Mouse (Mus musculus): Measurements from ENCODE around the gene Zfp239. TPM values are rescaled to one million over a fixed set of nuclear protein-coding genes. Genes with fewer than 3 reads are reported as not detected.
"Not testable (repeated sequence)": the region's sequence is repeated elsewhere in the genome, so short reads cannot be mapped to it uniquely, and the experiment has no call there.

Zfp239 gene
- polyA plus RNA-seq, 1 experiment from 2014 or later: 9.9 TPM

- Histone ChIP-seq H3K36me3 (no peaks in the 10 kb centered on the region), H3K9me3 (no peaks in the 10 kb centered on the region), H3K27me3 (ENCODE audit: insufficient read depth, poor library complexity, severe bottlenecking) (no peaks in the 10 kb centered on the region), H3K4me1 (replicated peaks) (peaks cover under 1% of the 10 kb centered on the region; the same call in 1 of the 2 replicates), H3K27ac (no peak overlapping the region), H3K4me3 (no peak overlapping the region)
- 90% methylated on average over 1 of the region's 1 CpGs for WGBS
- DNase-seq (ENCODE audit: low spot score): no peak
These were observed 3.9 kb upstream of the Zfp239 start for GRCm38 (mm10) chr6:117857990-117858389.

DNA sequence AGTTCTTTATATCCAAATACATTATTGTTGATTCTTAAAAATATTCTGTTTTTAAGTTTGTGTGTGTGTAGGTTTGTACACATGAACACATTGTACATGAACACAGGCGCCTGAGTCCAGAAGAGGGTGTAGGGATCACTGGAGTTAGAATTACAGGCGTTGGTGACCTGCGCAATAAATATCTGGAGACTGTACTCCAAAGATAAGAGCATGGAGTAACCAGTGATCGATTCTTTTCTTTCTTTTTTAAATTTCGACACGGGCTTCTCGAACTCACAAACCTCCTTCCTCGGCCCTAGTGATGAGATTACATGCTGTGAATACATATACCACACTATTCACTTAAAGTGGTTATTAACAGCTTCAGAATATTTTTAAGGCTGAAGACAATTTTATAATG, 565 bp downstream of the Zfp239 start:
- no peaks in the 10 kb centered on the region for H3K27me3 ChIP-seq (ENCODE audit: insufficient read depth, poor library complexity, severe bottlenecking)
- peak overlapping the region; percentile 88 for H3K27ac ChIP-seq
- H3K4me1 ChIP-seq (replicated peaks): peaks cover 8% of the 10 kb centered on the region
- H3K4me3 ChIP-seq: peak overlapping the region; percentile 71
- H3K36me3 ChIP-seq: no peaks in the 10 kb centered on the region
- 79% methylated on average over 8 of the region's 8 CpGs for WGBS
- DNase-seq (ENCODE audit: low spot score): no peak
- H3K9me3 ChIP-seq: no peaks in the 10 kb centered on the region

DNA sequence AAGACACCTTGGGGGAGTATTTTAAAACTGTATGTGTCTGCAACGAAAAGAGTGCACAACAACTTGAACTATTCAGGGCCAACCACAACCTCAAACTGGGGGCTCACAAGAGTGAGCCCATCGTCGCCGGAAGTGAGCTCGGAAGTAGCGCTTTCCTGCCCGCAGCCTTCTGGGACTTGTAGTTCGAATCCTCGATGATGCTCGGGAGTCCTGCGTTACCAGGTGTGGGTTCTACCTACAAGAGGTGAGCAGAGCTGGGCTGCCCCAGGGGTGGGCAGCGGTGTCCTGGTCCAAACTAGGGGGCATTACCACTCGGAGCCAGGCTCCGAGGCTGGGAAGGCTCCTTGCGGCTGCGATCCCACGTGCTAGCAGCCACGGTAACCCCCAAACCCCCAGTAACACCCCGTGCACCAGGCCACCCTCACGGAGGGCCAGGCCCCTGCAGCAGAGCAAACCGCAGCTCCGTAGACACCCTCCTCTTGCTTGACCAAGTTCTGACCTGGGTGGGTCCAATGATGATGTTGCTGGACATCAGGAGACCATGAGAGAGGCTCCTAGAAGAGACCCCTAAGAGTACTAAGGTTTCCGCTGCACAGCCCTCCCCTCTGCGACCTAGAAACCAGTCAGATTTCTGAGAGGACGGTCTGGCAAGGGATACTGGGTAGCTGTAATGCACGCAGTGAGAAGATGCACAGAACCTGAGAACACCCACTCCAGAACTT, 1.2 kb downstream of the Zfp239 start:
- H3K36me3 ChIP-seq: no peaks in the 10 kb centered on the region
- DNase-seq (ENCODE audit: low spot score): peak; percentile 70
- H3K4me3 ChIP-seq: peak overlapping the region; percentile 71
- 5% methylated on average over 26 of the region's 26 CpGs for WGBS
- H3K4me1 ChIP-seq (replicated peaks): peaks cover 8% of the 10 kb centered on the region
- H3K9me3 ChIP-seq: no peaks in the 10 kb centered on the region
- no peaks in the 10 kb centered on the region for H3K27me3 ChIP-seq (ENCODE audit: insufficient read depth, poor library complexity, severe bottlenecking)
- H3K27ac ChIP-seq: peak overlapping the region; percentile 88

DNA sequence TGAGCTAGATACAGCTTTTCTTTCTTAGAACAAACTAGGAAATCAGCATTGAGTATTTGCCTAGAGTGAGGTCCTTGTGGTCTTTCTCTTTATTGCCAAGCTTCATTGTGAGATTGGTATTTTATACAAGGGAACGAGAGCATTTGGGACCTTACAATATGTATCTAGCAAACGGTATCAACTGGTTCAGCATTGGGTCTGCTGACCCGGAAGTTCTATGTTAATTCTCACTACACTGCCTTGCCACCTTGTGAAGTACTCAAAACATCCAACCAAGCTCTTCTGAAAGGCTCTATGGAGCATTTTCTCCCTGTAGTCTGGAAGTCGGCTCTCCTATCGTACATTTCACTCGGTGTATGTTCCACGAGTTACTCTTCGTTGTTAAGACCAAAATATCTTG, 1.9 kb downstream of the Zfp239 start:
- Histone ChIP-seq H3K4me1 (replicated peaks) (peaks cover 8% of the 10 kb centered on the region), H3K27me3 (ENCODE audit: insufficient read depth, poor library complexity, severe bottlenecking) (no peaks in the 10 kb centered on the region), H3K4me3 (peak overlapping the region; percentile 71), H3K9me3 (no peaks in the 10 kb centered on the region), H3K27ac (no peak overlapping the region), H3K36me3 (no peaks in the 10 kb centered on the region)
- no peak for DNase-seq (ENCODE audit: low spot score)
- WGBS: 93% methylated on average over 8 of the region's 8 CpGs

DNA sequence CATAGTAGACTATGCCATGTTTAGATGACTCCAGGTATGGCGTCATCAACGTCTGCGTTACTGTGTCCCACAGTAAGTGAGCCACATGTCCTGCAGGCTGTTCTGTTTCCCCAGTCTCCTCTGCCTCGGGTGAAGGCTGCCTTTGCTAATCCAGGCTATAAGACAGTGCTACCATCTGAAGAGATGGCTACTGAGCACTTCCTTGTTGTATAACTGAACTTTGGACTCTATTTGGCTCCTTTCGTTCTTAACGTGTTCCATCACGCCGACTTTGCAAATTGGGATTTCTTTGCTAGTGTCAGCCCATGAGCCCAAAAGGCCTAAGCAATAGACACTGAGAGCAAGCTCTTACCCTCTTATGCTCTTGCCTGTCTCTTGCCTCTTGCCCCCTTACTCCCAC, 6.3 kb downstream of the Zfp239 start:
- no peaks in the 10 kb centered on the region for H3K9me3 ChIP-seq
- H3K36me3 ChIP-seq: peaks cover 21% of the 10 kb centered on the region
- H3K4me1 ChIP-seq (replicated peaks): peaks cover 5% of the 10 kb centered on the region
- H3K27ac ChIP-seq: no peak overlapping the region
- H3K27me3 ChIP-seq (ENCODE audit: insufficient read depth, poor library complexity, severe bottlenecking): no peaks in the 10 kb centered on the region
- no peak for DNase-seq (ENCODE audit: low spot score)
- H3K4me3 ChIP-seq: no peak overlapping the region
- 95% methylated on average over 8 of the region's 8 CpGs for WGBS

DNA sequence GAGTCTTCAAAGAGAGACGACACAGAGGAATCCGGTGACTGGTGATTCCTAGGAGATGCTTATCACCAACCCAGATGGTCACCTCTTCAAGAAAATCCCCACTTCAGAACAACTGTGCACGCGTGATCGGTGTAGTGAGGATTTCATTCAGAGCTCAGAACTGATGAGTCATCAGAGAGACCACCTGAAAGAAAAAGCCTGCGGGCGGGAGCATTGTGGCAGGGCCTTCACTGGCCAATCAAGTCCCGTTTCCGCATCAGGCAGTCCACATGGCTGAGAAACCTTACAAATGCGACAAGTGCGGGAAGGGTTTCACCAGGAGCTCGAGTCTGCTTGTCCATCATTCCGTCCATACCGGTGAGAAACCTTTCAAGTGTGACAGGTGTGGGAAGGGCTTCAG, 9.1 kb downstream of the Zfp239 start:
- no peaks in the 10 kb centered on the region for H3K9me3 ChIP-seq
- DNase-seq (ENCODE audit: low spot score): no peak
- H3K4me3 ChIP-seq: no peak overlapping the region
- no peak overlapping the region for H3K27ac ChIP-seq
- H3K36me3 ChIP-seq: peaks cover 21% of the 10 kb centered on the region
- no peaks in the 10 kb centered on the region for H3K27me3 ChIP-seq (ENCODE audit: insufficient read depth, poor library complexity, severe bottlenecking)
- no peaks in the 10 kb centered on the region for H3K4me1 ChIP-seq (replicated peaks)
- WGBS: 82% methylated on average over 14 of the region's 14 CpGs

DNA sequence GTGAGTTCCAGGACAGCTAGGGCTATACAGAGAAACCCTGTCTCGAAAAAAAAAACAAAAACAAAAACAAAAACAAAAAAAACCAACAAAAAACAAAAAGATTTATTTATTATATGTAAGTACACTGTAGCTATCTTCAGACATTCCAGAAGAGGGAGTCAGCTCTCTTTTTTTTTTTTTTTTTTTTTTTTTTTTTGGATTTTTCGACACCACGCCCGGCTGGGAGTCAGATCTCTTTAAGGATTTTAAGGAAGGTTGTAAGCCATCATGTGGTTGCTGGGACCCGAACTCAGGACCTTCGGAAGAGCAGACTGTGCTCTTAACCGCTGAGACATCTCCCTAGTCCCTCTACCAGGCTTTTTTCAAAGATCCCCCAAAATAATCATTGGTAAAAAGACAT, 11.6 kb downstream of the Zfp239 start:
- H3K9me3 ChIP-seq; H3K27ac ChIP-seq; H3K4me3 ChIP-seq; H3K4me1 ChIP-seq (replicated peaks); H3K27me3 ChIP-seq (ENCODE audit: insufficient read depth, poor library complexity, severe bottlenecking); DNase-seq (ENCODE audit: low spot score): not testable (repeated sequence)
- H3K36me3 ChIP-seq: peaks cover 21% of the 10 kb centered on the region
- WGBS: 84% methylated on average over 7 of the region's 7 CpGs

- Histone ChIP-seq H3K9me3 (no peaks in the 10 kb centered on the region), H3K4me3 (no peak overlapping the region), H3K27ac (no peak overlapping the region), H3K4me1 (replicated peaks) (no peaks in the 10 kb centered on the region), H3K27me3 (ENCODE audit: insufficient read depth, poor library complexity, severe bottlenecking) (no peaks in the 10 kb centered on the region), H3K36me3 (peaks cover 21% of the 10 kb centered on the region)
- 81% methylated on average over 3 of the region's 3 CpGs for WGBS
- DNase-seq (ENCODE audit: low spot score): no peak
These were observed 12.9 kb downstream of the Zfp239 start for GRCm38 (mm10) chr6:117874621-117875281.

DNA sequence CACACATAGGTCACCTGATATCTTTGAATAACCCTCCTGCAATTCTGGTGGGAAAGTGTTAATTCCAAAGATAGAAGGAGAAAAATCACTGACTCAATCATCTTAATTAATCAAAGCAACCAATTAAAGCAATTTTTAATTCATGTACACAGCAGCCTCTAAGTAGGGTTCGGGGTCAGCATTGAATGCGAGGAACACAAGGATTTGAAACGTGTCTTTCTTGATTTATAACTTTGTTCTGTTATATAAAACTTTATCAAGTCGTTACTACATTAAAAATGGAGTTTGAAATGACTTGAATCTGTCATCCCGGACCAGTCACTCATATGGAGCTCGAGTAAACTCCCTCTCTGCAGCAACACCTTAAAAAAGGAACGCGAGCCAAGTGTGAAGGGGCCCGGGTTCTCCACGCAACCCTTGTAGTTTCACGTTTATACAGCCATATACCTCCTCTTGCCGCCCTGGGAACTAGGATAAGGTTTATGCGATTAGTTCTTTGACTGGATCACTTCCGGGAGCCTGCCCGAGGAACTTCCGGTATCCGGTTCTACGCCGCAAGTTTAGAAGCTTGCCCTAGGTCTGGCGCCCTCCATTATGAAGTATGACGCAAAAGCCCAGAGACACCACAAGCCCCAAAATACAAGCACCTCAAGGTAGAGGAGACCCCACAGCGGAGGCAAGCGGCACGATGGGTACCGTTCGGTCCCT, 17.0 kb downstream of the Zfp239 start:
- Histone ChIP-seq H3K4me1 (replicated peaks) (peaks cover 12% of the 10 kb centered on the region), H3K27ac (peak overlapping the region; percentile 98), H3K27me3 (ENCODE audit: insufficient read depth, poor library complexity, severe bottlenecking) (no peaks in the 10 kb centered on the region), H3K36me3 (no peaks in the 10 kb centered on the region), H3K9me3 (no peaks in the 10 kb centered on the region), H3K4me3 (peak overlapping the region; percentile 61)
- DNase-seq (ENCODE audit: low spot score): peak; percentile 92
- 13% methylated on average over 26 of the region's 26 CpGs for WGBS

GRCm38 (mm10) chr6:117879408-117880115, 17.7 kb downstream of the Zfp239 start:
- peak overlapping the region; percentile 98 for H3K27ac ChIP-seq
- under 1% methylated on average over 67 of the region's 67 CpGs for WGBS
- H3K4me1 ChIP-seq (replicated peaks): peaks cover 12% of the 10 kb centered on the region
- peak; percentile 100 for DNase-seq (ENCODE audit: low spot score)
- no peaks in the 10 kb centered on the region for H3K36me3 ChIP-seq
- H3K9me3 ChIP-seq: no peaks in the 10 kb centered on the region
- H3K4me3 ChIP-seq: peak overlapping the region; percentile 61
- no peaks in the 10 kb centered on the region for H3K27me3 ChIP-seq (ENCODE audit: insufficient read depth, poor library complexity, severe bottlenecking)

DNA sequence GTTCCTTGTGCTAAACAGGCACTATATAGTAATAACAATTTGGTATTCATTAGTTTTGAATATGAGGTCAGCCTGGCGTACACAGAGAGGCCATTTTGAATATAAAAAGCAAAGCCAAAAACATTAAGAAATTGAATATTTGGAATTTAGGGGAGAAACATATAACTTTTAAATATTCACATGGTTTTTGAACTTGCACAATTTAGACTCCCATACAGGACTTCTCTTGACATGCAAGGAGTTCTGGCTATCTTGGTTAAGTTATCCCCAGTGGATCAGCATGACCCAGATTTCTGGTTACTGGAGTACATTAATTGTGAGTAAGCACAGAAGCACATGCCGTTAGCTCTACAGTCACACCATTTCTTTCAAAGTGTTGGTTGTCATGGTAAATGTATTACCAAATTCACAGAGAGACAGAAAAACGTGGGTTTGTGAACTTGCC, 18.5 kb downstream of the Zfp239 start:
- peaks cover 12% of the 10 kb centered on the region for H3K4me1 ChIP-seq (replicated peaks)
- H3K36me3 ChIP-seq: no peaks in the 10 kb centered on the region
- H3K9me3 ChIP-seq: no peaks in the 10 kb centered on the region
- no peak for DNase-seq (ENCODE audit: low spot score)
- H3K27me3 ChIP-seq (ENCODE audit: insufficient read depth, poor library complexity, severe bottlenecking): no peaks in the 10 kb centered on the region
- H3K4me3 ChIP-seq: peak overlapping the region; percentile 61
- H3K27ac ChIP-seq: peak overlapping the region; percentile 98
- WGBS: 62% methylated on average over 3 of the region's 3 CpGs

GRCm38 (mm10) chr6:117881229-117881628, 19.3 kb downstream of the Zfp239 start:
- H3K27me3 ChIP-seq (ENCODE audit: insufficient read depth, poor library complexity, severe bottlenecking): no peaks in the 10 kb centered on the region
- peak overlapping the region; percentile 98 for H3K27ac ChIP-seq
- peaks cover 12% of the 10 kb centered on the region for H3K4me1 ChIP-seq (replicated peaks)
- peak; percentile 14 for DNase-seq (ENCODE audit: low spot score)
- no peaks in the 10 kb centered on the region for H3K36me3 ChIP-seq
- no peaks in the 10 kb centered on the region for H3K9me3 ChIP-seq
- 46% methylated on average over 7 of the region's 7 CpGs for WGBS
- H3K4me3 ChIP-seq: peak overlapping the region; percentile 61; the same call in 1 of the 2 replicates

Measured in hindbrain, embryonic 10.5 days (tissue).